Mouse (Mus musculus): Measurements from ENCODE around the gene Ly6g6c.

The Ly6g6c gene

DNA sequence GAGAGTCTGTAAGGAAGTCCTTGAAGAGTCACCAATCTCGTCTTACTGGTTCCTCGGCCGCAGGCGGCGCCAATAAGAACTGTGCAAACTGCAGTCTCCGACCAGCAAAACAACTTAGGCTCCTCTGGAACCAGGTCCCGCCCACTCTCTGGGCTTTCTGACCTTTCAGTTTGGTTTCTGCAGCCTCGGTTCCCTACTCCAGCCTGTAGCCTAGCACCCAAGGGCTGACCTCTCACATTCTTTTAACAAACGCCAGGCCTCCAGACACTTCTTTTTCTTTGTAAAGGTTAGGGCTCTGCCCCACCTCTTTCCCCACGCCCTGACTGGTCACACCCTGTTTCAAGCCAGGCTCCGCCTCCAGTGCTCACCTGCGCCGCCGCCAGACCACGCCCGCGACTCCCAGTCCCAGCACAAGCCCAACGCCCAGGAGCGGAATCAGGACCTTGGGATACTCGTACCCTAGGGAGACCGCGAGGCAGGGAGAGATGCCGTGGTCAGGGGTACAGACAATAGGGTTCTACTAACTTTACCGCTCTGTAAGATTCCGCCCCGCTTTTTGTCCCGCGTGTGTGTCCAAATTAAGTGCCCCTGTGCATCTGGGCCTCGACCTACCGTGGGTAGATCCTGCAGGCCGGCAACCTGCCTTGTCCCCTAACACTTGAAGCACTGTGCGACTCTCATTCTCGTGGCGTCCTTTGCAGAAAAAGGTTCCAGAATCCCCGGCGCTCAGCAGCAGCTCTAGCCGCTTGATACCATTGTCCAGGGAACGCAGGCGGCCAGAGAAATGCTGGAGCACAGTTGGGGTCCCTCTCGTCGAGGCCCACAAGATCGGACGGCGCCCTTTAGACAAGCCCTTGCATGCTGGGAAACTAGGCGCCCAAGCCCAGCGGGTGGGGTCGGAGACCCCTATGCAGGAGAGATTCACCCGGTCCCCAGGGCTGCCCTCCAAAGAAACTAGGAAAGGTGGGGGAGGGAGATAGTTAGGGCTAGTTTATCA is at the start of gene Ly6g6c:
TSS of gene Ly6g6c (plus strand) at position 438 of the 997 bp plus-strand sequence.
- in situ Hi-C loops (cut with MboI; ENCODE audit: low pct_unique_long_range_greater_than_20kb in 1 of 2, low sequenced_read_pairs in 2 of 2, unreplicated experiment in 1 of 2) = no loop called here

DNA sequence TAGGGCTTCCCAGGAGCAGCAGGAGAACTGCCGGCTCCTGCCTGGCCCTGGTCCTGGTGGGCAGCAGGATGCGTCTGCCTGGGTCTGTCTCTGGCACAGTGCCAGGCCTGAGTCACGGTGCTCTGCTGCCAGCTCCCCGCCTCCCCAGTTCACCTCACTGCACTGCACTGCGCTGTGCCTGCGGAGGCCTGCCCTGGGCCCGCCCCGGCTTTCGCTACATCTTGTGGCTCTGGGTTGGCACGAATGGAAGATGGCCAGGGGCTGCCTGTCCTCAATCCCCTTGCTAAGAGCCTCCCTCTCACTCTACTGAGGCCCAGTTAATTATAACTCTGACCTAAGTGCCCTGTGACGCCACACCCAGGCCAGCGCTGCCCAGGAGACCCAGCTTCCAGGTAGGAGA is 48.8 kb upstream of the Ly6g6c start, which contains the start of gene Vwa7:
TSS of gene Vwa7 (plus strand) at position 204 of the 400 bp plus-strand sequence.
- in situ Hi-C loops (cut with MboI; ENCODE audit: low pct_unique_long_range_greater_than_20kb in 1 of 2, low sequenced_read_pairs in 2 of 2, unreplicated experiment in 1 of 2) = loop anchor here in 1 of 2 experiments (10.0 kb wide), 1 partner anchor 128 kb away; no protein-coding TSS in a partner anchor

DNA sequence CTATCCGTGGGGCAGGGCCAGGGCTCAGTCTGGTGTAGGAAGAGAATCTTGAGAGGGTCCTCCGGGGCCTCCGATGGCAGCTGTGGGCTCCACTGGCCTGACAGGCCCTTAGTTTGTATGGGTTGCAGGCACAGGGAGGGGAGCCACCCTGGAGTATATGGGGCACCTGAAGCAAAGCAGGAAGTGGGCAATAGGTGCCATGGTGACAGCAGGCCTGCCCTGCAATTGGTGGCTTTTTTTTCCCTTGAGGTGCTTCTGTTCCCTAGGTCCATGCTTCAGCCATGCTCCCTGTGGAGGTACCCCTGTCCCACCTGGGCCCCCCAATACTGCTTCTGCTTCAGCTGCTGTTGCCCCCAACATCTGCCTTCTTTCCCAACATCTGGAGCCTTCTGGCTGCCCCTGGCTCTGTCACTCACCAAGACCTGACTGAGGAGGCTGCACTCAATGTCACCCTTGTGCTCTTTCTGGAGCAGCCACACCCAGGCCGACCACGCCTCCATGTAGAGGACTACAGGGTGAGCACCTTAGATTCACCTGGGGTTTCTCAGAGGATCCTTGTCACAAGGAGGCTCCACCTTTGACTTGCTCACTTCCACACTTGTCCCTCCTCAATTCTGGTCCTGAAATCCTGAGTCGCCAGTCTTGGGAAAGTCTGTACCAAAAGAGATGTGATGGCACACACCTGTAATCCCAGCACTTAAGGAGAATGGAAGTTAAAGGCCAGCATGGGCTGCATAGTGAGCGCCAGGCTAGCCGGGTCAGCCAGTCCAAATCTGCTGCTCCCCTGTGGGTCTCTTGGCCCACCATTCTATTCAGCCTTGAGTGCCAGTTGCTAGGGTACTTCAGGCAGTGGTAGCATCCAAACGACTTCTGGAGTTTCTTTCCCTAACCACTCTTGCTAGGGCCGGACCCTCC is 48.1 kb upstream of the Ly6g6c start:
- in situ Hi-C loops (cut with MboI; ENCODE audit: low pct_unique_long_range_greater_than_20kb in 1 of 2, low sequenced_read_pairs in 2 of 2, unreplicated experiment in 1 of 2) = loop anchor here in 1 of 2 experiments (10.0 kb wide), 1 partner anchor 128 kb away; no protein-coding TSS in a partner anchor

GRCm38 (mm10) chr17:35017706-35018030 is 47.5 kb upstream of the Ly6g6c start:
- in situ Hi-C loops (cut with MboI; ENCODE audit: low pct_unique_long_range_greater_than_20kb in 1 of 2, low sequenced_read_pairs in 2 of 2, unreplicated experiment in 1 of 2) = loop anchor here in 1 of 2 experiments (10.0 kb wide), 1 partner anchor 127 kb away; no protein-coding TSS in a partner anchor

- in situ Hi-C loops (cut with MboI; ENCODE audit: low pct_unique_long_range_greater_than_20kb in 1 of 2, low sequenced_read_pairs in 2 of 2, unreplicated experiment in 1 of 2) = loop anchor here in 1 of 2 experiments (10.0 kb wide), 1 partner anchor 127 kb away; no protein-coding TSS in a partner anchor
Measured at GRCm38 (mm10) chr17:35018171-35018570, 47.0 kb upstream of the Ly6g6c start.

DNA sequence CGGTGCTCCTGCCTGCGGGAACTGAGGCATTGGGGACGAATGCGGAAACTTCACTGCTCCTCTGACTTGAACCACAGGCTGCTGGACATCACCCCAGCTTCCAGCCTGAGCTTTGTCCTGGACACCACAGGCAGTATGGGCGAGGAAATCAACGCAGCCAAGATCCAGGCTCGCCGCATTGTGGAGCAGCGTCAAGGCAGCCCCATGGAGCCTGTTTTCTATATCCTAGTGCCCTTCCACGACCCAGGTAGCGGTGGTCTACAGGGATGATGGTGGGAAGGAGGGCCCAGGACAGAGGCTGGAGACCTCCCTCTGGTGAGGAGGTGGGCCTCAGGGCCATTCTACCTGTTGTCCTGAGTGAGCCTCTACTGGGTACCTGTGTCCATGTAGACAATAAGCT is 45.3 kb upstream of the Ly6g6c start:
- in situ Hi-C loops (cut with MboI; ENCODE audit: low pct_unique_long_range_greater_than_20kb in 1 of 2, low sequenced_read_pairs in 2 of 2, unreplicated experiment in 1 of 2) = loop anchor here (5.0 to 10.0 kb wide), 2 partner anchors 92 to 125 kb away; no protein-coding TSS in a partner anchor

DNA sequence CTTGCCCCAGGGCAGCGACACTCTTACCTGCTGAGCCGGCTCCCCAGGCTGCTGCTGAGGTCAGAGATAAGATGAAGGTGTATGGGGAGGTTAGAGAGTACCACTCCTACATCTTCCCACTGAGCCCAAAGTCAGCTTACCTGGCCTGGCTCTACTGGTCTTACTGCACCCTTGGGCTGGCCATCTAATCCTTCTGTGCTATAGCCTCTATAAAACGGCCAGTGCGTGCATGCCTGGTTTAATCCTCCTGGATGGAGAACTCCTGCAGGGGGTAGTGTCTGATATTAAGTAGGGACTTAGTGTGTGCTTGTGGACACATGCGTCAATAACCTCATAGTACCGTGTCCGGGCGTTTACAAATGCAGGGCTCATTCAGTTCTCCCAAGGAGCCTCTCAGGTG is 44.6 kb upstream of the Ly6g6c start:
- in situ Hi-C loops (cut with MboI; ENCODE audit: low pct_unique_long_range_greater_than_20kb in 1 of 2, low sequenced_read_pairs in 2 of 2, unreplicated experiment in 1 of 2) = loop anchor here in 1 of 2 experiments (5.0 kb wide), 1 partner anchor 92 kb away; no protein-coding TSS in a partner anchor

DNA sequence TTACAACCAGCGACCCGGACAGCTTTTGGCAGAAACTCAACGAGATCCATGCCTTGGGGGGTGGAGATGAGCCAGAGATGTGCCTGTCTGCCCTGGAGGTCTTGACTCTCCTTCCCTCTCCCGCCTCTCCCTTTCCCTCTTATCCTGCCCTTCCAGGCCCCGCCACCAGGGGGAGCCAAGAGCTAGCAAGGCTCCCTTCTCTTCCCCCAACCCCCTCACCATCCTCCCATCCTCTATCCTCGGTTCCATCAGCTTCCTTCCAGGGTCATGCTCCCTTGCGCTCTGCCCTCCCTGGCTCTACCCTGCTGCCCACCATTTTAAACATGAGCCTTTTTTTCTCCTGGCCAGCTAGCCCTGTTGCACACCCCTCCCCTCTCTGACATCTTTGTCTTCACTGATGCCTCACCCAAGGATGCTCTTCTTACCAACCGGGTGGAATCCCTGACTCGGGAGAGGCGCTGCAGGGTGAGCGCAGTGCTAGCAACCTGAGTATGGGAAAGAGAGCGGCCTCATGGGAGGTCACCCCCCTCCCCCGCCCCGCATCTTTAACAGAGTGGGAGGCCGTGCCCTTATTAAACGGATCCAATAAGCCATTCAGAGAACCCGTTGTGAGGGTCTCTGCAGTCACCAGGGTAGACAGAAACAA is 43.9 kb upstream of the Ly6g6c start:
- in situ Hi-C loops (cut with MboI; ENCODE audit: low pct_unique_long_range_greater_than_20kb in 1 of 2, low sequenced_read_pairs in 2 of 2, unreplicated experiment in 1 of 2) = loop anchor here in 1 of 2 experiments (5.0 kb wide), 1 partner anchor 91 kb away; no protein-coding TSS in a partner anchor

- in situ Hi-C loops (cut with MboI; ENCODE audit: low pct_unique_long_range_greater_than_20kb in 1 of 2, low sequenced_read_pairs in 2 of 2, unreplicated experiment in 1 of 2) = loop anchor here in 1 of 2 experiments (5.0 kb wide), 1 partner anchor 90 kb away; no protein-coding TSS in a partner anchor
Measured at GRCm38 (mm10) chr17:35021842-35022477, 43.2 kb upstream of the Ly6g6c start.

DNA sequence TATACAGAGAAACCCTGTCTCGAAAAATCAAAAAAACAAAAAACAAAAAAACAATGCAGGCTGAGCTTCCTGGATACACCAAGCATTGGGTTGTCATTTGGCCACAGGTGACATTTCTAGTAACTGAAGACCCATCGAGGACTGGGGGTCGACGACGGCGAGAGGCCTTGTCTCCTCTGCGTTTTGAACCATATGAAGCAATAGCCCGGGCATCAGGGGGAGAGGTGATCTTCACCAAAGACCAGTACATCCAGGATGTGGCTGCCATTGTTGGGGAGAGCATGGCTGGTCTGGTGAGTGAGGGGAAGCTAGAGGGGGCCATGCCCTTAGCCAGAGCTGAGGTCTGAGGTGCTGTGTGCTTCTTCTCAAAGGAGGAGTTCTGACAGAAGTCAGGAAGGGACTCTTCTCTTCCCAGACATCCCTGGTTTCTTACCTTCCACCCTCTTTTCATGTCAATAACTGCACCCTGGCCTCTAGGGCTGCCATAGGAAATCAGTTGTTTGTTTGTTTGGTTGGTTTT is 42.6 kb upstream of the Ly6g6c start:
- in situ Hi-C loops (cut with MboI; ENCODE audit: low pct_unique_long_range_greater_than_20kb in 1 of 2, low sequenced_read_pairs in 2 of 2, unreplicated experiment in 1 of 2) = loop anchor here in 1 of 2 experiments (5.0 kb wide), 1 partner anchor 90 kb away; no protein-coding TSS in a partner anchor

GRCm38 (mm10) chr17:35023221-35023620 is 42.0 kb upstream of the Ly6g6c start:
- in situ Hi-C loops (cut with MboI; ENCODE audit: low pct_unique_long_range_greater_than_20kb in 1 of 2, low sequenced_read_pairs in 2 of 2, unreplicated experiment in 1 of 2) = loop anchor here in 1 of 2 experiments (5.0 kb wide), 1 partner anchor 89 kb away; no protein-coding TSS in a partner anchor

DNA sequence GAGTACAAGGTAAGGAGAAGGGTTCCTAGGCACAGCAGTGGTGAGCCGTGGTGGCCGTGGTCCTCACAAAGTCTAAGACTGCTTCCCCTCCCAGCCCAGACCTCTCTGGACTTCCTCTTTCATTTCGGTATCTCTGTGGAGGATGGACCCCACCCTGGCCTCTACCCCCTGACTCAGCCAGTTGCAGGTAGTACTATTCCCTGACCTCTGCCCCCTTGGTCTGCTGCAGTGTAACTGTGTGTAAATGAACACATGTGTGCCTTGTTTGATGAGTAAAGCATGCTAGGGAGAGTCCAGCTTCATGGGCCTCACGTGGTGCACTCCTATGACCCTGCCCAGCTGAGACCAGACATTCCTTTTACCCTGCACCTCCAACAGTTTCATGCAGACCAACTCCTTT is 41.4 kb upstream of the Ly6g6c start:
- in situ Hi-C loops (cut with MboI; ENCODE audit: low pct_unique_long_range_greater_than_20kb in 1 of 2, low sequenced_read_pairs in 2 of 2, unreplicated experiment in 1 of 2) = loop anchor here in 1 of 2 experiments (5.0 kb wide), 1 partner anchor 89 kb away; no protein-coding TSS in a partner anchor

DNA sequence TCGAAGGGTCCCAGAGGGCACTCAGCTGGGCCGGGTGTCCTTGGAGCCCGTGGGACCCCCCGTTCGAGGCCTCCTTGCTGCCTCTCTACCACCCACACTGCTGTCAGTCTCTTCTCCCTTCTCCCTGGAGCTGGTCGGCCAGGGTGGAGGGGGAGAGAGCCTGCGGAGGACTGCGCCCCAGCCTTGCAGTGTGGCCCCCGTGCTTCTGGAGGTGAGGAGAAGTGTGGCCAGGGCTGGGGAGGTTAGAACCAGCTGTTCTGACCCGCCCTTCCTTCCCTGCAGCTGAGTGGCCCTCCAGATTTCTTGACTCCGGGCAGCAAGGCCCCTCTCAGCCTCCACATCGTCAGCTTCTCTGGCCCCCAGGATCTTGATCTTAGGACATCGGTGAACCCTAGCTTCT is 40.9 kb upstream of the Ly6g6c start:
- in situ Hi-C loops (cut with MboI; ENCODE audit: low pct_unique_long_range_greater_than_20kb in 1 of 2, low sequenced_read_pairs in 2 of 2, unreplicated experiment in 1 of 2) = loop anchor here in 1 of 2 experiments (5.0 kb wide), 1 partner anchor 88 kb away; no protein-coding TSS in a partner anchor

DNA sequence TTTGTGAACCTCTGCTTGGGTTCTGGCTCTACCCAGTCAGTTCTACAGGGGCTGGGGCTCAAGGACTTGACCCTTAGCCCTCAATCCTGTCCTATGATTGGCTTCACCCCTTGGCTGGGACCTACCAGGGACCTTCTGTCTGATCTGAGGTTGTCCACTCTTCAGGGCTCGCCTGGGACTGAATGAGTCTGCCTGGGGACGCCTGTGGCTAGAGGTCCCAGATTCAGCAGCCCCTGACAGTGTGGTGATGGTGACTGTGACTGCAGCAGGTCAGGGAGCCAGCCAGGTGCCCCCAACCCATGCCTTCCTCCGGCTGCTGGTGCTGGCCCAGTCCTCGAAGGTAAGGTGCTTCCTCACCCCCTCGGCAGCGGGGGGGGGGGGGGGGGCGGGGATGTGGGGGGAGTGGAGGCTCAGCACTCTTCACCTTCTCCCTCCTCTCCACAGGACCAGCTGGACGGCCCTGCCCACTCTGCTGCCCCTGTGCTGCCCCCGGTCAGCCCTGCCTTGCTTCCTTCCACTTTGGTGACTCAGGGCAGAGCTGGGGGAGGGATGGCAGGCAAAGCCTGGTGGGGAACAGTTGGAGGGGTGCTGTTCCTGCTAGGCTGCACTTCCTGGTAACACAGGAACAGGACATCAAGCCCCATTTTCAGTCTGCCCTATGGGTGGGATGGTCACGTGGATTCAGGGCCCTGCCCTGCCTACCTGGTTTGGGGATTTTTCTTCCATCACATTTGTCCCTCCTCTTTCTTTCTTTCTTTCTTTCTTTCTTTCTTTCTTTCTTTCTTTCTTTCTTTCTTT is 40.3 kb upstream of the Ly6g6c start:
- in situ Hi-C loops (cut with MboI; ENCODE audit: low pct_unique_long_range_greater_than_20kb in 1 of 2, low sequenced_read_pairs in 2 of 2, unreplicated experiment in 1 of 2) = loop anchor here in 1 of 2 experiments (5.0 kb wide), 1 partner anchor 87 kb away; no protein-coding TSS in a partner anchor

- in situ Hi-C loops (cut with MboI; ENCODE audit: low pct_unique_long_range_greater_than_20kb in 1 of 2, low sequenced_read_pairs in 2 of 2, unreplicated experiment in 1 of 2) = no loop called here
Measured at GRCm38 (mm10) chr17:35026206-35026605, 39.0 kb upstream of the Ly6g6c start.
